17 mouse cellular contexts compared by ENCODE assay signal in genomic region chr17:91226378-91226777, GRCm38 (mm10).
"Had no signal": no experiment of that assay in that cellular context is flagged by ENCODE, and none has a peak within 500 bp of the region (broad histone marks: within the 10 kb centered on the region; RNA-seq: fewer than 3 reads in every experiment).

No protein-coding gene starts in this region.

- H3K9ac ChIP-seq: intestine, embryonic 15.5 days; kidney, embryonic 15.5 days; liver, embryonic 13.5 days; midbrain, embryonic 13.5 days; neural tube, embryonic 12.5 days had no signal

- H3K4me2 ChIP-seq: intestine, embryonic 15.5 days; kidney, embryonic 15.5 days; liver, embryonic 13.5 days; midbrain, embryonic 13.5 days; neural tube, embryonic 12.5 days had no signal

- H3K4me1 ChIP-seq: intestine, embryonic 15.5 days; kidney, embryonic 15.5 days; liver, embryonic 13.5 days; midbrain, embryonic 13.5 days; neural tube, embryonic 12.5 days had no signal

- H3K27me3 ChIP-seq: intestine, embryonic 15.5 days; kidney, embryonic 15.5 days; liver, embryonic 13.5 days; midbrain, embryonic 13.5 days; neural tube, embryonic 12.5 days had no signal

- H3K27ac ChIP-seq: intestine, embryonic 15.5 days; kidney, embryonic 15.5 days; left cerebral cortex, adult 2 months; liver, embryonic 13.5 days; midbrain, embryonic 13.5 days; neural tube, embryonic 12.5 days had no signal

- H3K4me3 ChIP-seq: intestine, embryonic 15.5 days; kidney, embryonic 15.5 days; left cerebral cortex, adult 2 months; liver, embryonic 13.5 days; midbrain, embryonic 13.5 days; neural tube, embryonic 12.5 days had no signal

- H3K36me3 ChIP-seq: intestine, embryonic 15.5 days; kidney, embryonic 15.5 days; liver, embryonic 13.5 days; midbrain, embryonic 13.5 days; neural tube, embryonic 12.5 days had no signal

- DNase-seq: kidney, adult 11 months; kidney, adult 8-10 months; kidney, postnatal 10 days; kidney, postnatal 36 days; layer of hippocampus, postnatal 36 days; liver, embryonic 13.5 days; lung, adult 2 months; lung, postnatal 14 days; lung, postnatal 4 days; right cerebral cortex, adult 18-20 months; thymus, adult 18-20 months; thymus, postnatal 36 days had no signal

- ATAC-seq: intestine, embryonic 15.5 days; midbrain, embryonic 13.5 days had no signal

- H3K9me3 ChIP-seq: intestine, embryonic 15.5 days; kidney, embryonic 15.5 days; liver, embryonic 13.5 days; midbrain, embryonic 13.5 days; neural tube, embryonic 12.5 days had no signal
